Mouse (Mus musculus) embryonic facial prominence, embryonic 13.5 days (tissue): Measurements from ENCODE around the gene Rprd2. TPM values are rescaled to one million over a fixed set of nuclear protein-coding genes. Genes with fewer than 3 reads are reported as not detected.

Experiments used
- microRNA-seq: library from miRNA; unstranded; fragments of <30 nt; microRNA quantifications from one replicate; pipeline ENCODE4, GENCODE M21; 2016
- polyA plus RNA-seq: library from polyadenylated mRNA; unstranded; fragments of >200 nt; fragmentation: Nextera tagmentation; extraction: Ambion mirVana; gene quantifications from 2 replicates; pipeline ENCODE4 v1.2.1, GENCODE M21; 2015

The Rprd2 gene
- polyA plus RNA-seq, 1 experiment from 2014 or later, result 25.4 TPM

Small RNA genes within 50 kb of the gene (microRNA-seq; reads per million reads assigned to microRNA genes)
- not detected for gene Mir7014

Other genes starting within 250 kb of the Rprd2 start
- gene Golph3l, start 229.9 kb downstream of the Rprd2 start, polyA plus RNA-seq, result 30.2 and 32.3 TPM in 2 replicates
- 88.3 and 88.5 TPM in 2 replicates for gene Ensa, start 193.9 kb downstream of the Rprd2 start, polyA plus RNA-seq
- 45.4 and 47.7 TPM in 2 replicates for gene Mcl1, start 160.1 kb downstream of the Rprd2 start, polyA plus RNA-seq
- 1.7 and 1.9 TPM in 2 replicates for gene Adamtsl4, start 130.9 kb downstream of the Rprd2 start, polyA plus RNA-seq
- 5.9 and 6.6 TPM in 2 replicates for gene Ecm1, start 79.3 kb downstream of the Rprd2 start, polyA plus RNA-seq
- gene Tars2, start 58.7 kb downstream of the Rprd2 start, polyA plus RNA-seq, result 47.3 and 47.9 TPM in 2 replicates
- 52.6 and 60.9 TPM in 2 replicates for gene Prpf3, start 37.0 kb upstream of the Rprd2 start, polyA plus RNA-seq
- 295 and 350 TPM in 2 replicates for gene Mrps21, start 52.7 kb upstream of the Rprd2 start, polyA plus RNA-seq
- 7.0 and 7.8 TPM in 2 replicates for gene Ciart, start 63.4 kb upstream of the Rprd2 start, polyA plus RNA-seq
- 17.9 and 18.6 TPM in 2 replicates for gene BC028528, start 73.1 kb upstream of the Rprd2 start, polyA plus RNA-seq
- 29.6 and 32.3 TPM in 2 replicates for gene Aph1a, start 75.1 kb upstream of the Rprd2 start, polyA plus RNA-seq
- 14.5 and 16.6 TPM in 2 replicates for gene Car14, start 85.8 kb upstream of the Rprd2 start, polyA plus RNA-seq
- gene Anp32e, start 110.4 kb upstream of the Rprd2 start, polyA plus RNA-seq, result 241 and 251 TPM in 2 replicates
- gene Plekho1, start 177.1 kb upstream of the Rprd2 start, polyA plus RNA-seq, result 41.2 and 47.7 TPM in 2 replicates
- 41.1 and 55.4 TPM in 2 replicates for gene Vps45, start 239.6 kb upstream of the Rprd2 start, polyA plus RNA-seq